Mouse (Mus musculus): ENCODE results near the gene Taf6. TPM values are rescaled to one million over a fixed set of nuclear protein-coding genes. Genes with fewer than 3 reads are reported as not detected.
A peak's percentile ranks its signal among the peaks of the same experiment; 100 is the strongest.
"Not testable (repeated sequence)": the region's sequence is repeated elsewhere in the genome, so short reads cannot be mapped to it uniquely, and the experiment has no call there.

Taf6 gene
- total RNA-seq (2021): 10 to 100 TPM; 28.6 to 30.7 TPM

- intact Hi-C loops (cut with DNase I): no loop called here
- peak; percentile 84 for DNase-seq
These were observed at the start of gene Taf6, which contains the start of gene Cnpy4 for GRCm38 (mm10) chr5:138186950-138187638. Gene Taf6, minus strand, starts transcription at chr5:138187451. Gene Cnpy4, plus strand, starts transcription at chr5:138187485.

GRCm38 (mm10) chr5:138234224-138234623, 47.0 kb upstream of the Taf6 start:
- intact Hi-C loops (cut with DNase I): no loop called here
- no peak for DNase-seq

DNA sequence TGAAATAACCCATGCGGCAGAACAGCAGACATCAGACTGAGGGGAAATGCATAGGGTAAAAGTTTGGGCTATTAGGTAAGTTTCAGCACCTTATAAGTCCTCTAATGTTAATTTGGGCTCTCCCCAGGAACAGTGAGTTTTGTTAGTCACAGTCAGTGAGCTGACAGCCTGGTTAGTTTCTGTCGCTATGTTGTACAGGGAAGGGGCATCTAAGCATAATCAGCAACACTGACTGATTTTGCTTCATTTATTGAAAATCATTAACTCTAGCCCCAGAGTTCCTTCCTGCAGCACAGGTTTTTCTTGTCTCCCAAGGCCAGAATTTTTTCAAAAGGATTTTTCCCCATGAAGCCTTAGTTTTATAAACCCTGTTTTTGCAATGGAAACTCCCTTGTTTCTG, 46.5 kb upstream of the Taf6 start:
- no peak for DNase-seq
- intact Hi-C loops (cut with DNase I): no loop called here

GRCm38 (mm10) chr5:138229511-138229910, 42.3 kb upstream of the Taf6 start:
- no peak for DNase-seq
- intact Hi-C loops (cut with DNase I): no loop called here

GRCm38 (mm10) chr5:138228026-138228425, 40.8 kb upstream of the Taf6 start:
- DNase-seq: peak; percentile 25
- intact Hi-C loops (cut with DNase I): no loop called here

GRCm38 (mm10) chr5:138227367-138227766, 40.1 kb upstream of the Taf6 start:
- DNase-seq: no peak
- intact Hi-C loops (cut with DNase I): no loop called here

DNA sequence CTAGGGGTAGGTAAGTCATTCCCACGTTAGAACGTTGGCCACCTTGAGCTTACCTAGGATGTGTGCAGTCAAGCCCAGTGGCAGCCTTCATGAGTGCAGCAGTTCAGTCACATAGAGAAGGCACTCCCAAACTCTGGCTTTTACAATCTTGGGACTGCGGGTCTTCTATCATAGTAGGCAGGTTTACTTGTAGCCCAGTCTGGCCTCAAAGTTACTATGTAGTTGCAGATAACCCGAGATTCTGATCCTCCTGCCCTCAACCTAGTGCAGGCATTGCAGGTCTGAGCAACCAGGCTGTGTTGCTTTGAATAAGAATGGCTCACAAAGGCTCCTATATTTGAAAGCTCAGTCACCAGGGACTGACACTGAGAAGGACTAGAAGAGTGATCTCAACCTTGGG, 39.2 kb upstream of the Taf6 start:
- no peak for DNase-seq
- intact Hi-C loops (cut with DNase I): no loop called here

DNA sequence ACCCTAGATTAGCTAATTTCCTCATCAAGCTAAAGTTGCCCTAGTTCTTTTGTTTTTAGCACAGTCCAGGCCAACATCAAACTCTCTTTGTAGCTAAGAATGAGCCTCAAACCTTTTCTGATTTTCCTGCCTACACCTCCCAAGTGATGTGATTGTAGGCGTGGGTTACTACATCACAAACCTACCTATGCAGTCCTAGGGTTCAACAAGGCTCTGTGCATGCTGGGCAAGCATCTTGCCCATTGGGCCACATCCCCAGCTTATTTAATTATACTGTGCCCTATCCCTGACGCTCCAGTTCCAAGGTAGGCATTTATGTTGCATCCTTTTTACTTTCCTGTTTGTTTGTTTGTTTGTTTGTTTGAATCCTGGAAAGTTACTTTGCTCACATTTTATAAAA, 38.4 kb upstream of the Taf6 start, which contains the start of gene Nxpe5:
TSS of gene Nxpe5 (plus strand) at position 199 of the 400 bp plus-strand sequence.
- intact Hi-C loops (cut with DNase I): no loop called here
- DNase-seq: no peak

GRCm38 (mm10) chr5:138223287-138223686, 36.0 kb upstream of the Taf6 start:
- no peak for DNase-seq
- intact Hi-C loops (cut with DNase I): no loop called here

DNA sequence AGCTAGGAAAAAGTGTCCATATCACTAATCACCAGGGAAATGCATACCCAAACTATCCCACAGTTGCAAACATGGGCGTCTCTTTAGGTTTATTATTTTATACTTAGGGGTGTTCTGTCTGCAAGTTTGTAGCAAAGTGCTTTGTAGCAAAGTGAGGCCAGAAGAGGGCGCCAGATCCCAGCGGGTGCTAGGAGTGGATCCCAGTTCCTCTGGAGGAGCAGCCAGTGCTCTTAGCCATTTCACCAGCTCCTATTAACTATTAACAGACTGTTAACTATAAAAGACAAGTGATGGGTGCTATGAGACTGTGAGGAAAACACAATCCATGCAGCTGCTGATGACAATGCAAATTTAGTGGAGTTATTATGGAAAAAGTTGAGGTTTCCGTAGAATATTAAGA, 34.9 kb upstream of the Taf6 start:
- peak; percentile 80 for DNase-seq
- intact Hi-C loops (cut with DNase I): no loop called here

DNA sequence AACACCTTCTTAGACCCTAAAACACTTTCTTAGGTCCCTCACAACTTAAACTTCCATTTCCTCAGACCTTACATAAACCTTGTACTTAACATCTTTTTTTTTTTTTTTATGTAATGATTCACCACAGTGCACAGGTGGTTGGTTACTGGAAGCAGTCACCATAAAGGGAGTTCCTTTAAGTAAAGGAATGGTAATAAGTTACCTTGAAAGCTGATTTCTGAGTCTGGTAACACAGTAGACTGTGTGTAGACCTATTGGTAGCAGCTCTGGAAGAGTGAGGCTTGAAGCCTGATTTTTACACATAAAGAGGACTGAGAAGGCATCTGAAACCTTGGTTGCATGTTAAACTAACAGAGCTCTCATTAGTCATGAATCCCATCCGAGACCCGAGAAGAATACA, 32.6 kb upstream of the Taf6 start:
- intact Hi-C loops (cut with DNase I): no loop called here

GRCm38 (mm10) chr5:138216632-138217031, 29.4 kb upstream of the Taf6 start:
- DNase-seq; intact Hi-C loops (cut with DNase I): not testable (repeated sequence)

More for the DNA sequence above, 32.6 kb upstream of the Taf6 start:
- no peak for DNase-seq

GRCm38 (mm10) chr5:138207873-138208272, 20.6 kb upstream of the Taf6 start:
- DNase-seq: no peak
- intact Hi-C loops (cut with DNase I): loop anchor here (5.0 kb wide), 1 partner anchor 44 kb away; no protein-coding TSS in a partner anchor

GRCm38 (mm10) chr5:138207253-138207652, 20.0 kb upstream of the Taf6 start:
- no peak for DNase-seq
- intact Hi-C loops (cut with DNase I): loop anchor here (5.0 kb wide), 1 partner anchor 45 kb away; no protein-coding TSS in a partner anchor

- intact Hi-C loops (cut with DNase I): no loop called here
- no peak for DNase-seq
These were observed 14.8 kb upstream of the Taf6 start for GRCm38 (mm10) chr5:138202086-138202485.

DNA sequence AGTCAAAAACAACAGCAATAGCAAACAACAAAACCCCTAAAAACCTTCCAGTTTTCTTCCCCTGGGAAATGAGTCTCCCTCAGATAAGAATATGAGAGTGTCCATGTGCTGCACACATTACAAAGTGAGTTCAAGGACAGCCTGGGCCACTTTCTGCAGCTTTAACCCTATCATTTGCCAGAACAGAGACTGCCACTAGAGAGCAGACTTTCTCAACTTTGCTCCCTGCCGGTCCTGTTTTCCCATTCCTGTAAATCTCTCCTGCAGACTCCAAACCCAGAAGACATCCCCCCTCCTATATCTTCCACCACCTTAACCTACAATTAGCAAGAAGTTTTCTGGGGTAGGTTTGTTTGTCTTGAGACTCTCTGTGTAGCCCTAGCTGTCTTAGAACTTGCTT, 12.3 kb upstream of the Taf6 start:
- intact Hi-C loops (cut with DNase I): no loop called here
- no peak for DNase-seq

GRCm38 (mm10) chr5:138195463-138195862, 8.2 kb upstream of the Taf6 start:
- DNase-seq: no peak
- intact Hi-C loops (cut with DNase I): no loop called here

- DNase-seq: peak; percentile 44
- intact Hi-C loops (cut with DNase I): no loop called here
These were observed 7.6 kb upstream of the Taf6 start for GRCm38 (mm10) chr5:138194755-138195345.

DNA sequence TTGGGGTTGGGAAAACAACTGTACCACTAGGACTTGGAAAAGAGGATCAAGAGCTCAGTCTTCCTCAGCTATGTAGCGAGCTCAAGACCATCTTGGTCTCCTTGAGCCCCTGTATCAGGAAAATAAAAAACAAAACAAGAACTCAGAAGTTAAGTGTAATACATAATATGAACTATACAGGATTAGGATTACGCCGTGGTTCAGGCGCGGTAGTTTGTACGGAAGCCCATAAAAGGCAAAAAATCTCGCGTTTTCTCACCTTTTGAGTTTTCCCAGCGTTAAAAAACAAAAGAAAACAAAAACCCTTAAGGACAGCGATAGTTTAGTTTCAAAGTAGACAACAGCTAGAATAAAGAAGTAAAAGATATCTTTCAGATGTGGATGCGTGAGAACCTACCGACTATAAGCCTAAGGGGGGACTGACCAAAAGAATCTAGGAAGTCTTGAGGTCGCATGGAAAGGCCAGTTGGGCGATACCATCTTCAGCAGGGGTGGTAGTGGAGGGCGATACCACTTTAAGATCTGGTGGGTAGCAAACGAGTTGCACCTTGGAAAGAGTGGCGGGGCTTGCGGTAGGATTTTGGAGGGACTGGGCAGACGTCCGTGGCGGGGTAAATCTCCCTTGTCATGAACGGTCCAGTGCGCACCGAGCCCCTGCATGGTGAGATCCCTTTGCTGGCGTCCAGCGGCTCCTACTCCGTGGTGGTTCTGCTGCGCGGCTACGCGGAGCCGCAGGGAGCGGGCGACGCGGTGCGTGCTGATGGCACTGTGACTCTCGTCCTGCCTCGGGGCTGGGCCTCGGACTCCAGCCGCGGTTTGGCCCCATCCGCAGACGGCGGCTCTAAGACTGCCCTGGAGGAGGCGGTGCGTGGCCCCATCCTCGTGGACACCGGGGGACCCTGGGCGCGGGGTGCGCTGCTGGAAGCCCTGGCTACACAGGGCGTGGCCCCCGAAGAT, 6.8 kb upstream of the Taf6 start, which contains the start of gene Mblac1:
TSS of gene Mblac1 (plus strand) at position 544 of the 957 bp plus-strand sequence.
- peak; percentile 83 for DNase-seq
- intact Hi-C loops (cut with DNase I): no loop called here

GRCm38 (mm10) chr5:138187661-138188306, 533 bp upstream of the Taf6 start:
- intact Hi-C loops (cut with DNase I): no loop called here
- DNase-seq: peak; percentile 60

Data from left cerebral cortex, postnatal 4 days (tissue).